Mouse (Mus musculus) midbrain, embryonic 12.5 days (tissue): ENCODE data around the gene Col16a1. TPM values are rescaled to one million over a fixed set of nuclear protein-coding genes. Genes with fewer than 3 reads are reported as not detected.
A peak's percentile ranks its signal among the peaks of the same experiment; 100 is the strongest.

Experiments
- ATAC-seq: fragments of 200-750 bp; cut with Nextera tagmentation; 2 replicates; pipeline ENCODE4 v1.8.0; 2017; ENCODE audit warnings: low read depth, moderate TSS enrichment, moderate library complexity; ENCODE audit not compliant: low FRiP score
- H3K27ac ChIP-seq: fragments of 300-500 bp; sonication (generic); replicated peaks from 2 replicates; pipeline ENCODE4 v1.5.1; 2016; ENCODE audit warnings: mild to moderate bottlenecking
- H3K27me3 ChIP-seq: fragments of 300-500 bp; sonication (generic); 2 replicates; pipeline ENCODE4 v1.6.1; 2016; ENCODE audit warnings: mild to moderate bottlenecking
- H3K36me3 ChIP-seq: fragments of 300-500 bp; sonication (generic); 2 replicates; pipeline ENCODE4 v1.6.1; 2016
- H3K4me1 ChIP-seq: fragments of 300-500 bp; sonication (generic); 2 replicates; pipeline ENCODE4 v1.6.1; 2016
- H3K4me2 ChIP-seq: fragments of 300-500 bp; sonication (generic); replicated peaks from 2 replicates; pipeline ENCODE4 v1.6.1; 2016; ENCODE audit warnings: mild to moderate bottlenecking, moderate library complexity
- H3K4me3 ChIP-seq: fragments of 300-500 bp; sonication (generic); 2 replicates; pipeline ENCODE4 v1.5.1; 2016; ENCODE audit warnings: mild to moderate bottlenecking
- H3K9ac ChIP-seq: fragments of 300-500 bp; sonication (generic); replicated peaks from 2 replicates; pipeline ENCODE4 v1.6.1; 2016; ENCODE audit warnings: mild to moderate bottlenecking, moderate library complexity
- H3K9me3 ChIP-seq: fragments of 300-500 bp; sonication (generic); 2 replicates; pipeline ENCODE4 v1.6.1; 2016; ENCODE audit warnings: mild to moderate bottlenecking
- WGBS: fragments of 180-500 bp; shearing (Covaris S2); methylation state at CpG from one replicate; pipeline ENCODE4 v1.1.7; 2016; 5-methylcytosine and 5-hydroxymethylcytosine counted together
- polyA plus RNA-seq: library from polyadenylated mRNA; unstranded; fragments of >200 nt; fragmentation: Nextera tagmentation; extraction: Ambion mirVana; gene quantifications from 2 replicates; pipeline ENCODE4 v1.2.1, GENCODE M21; 2016

The Col16a1 gene
- polyA plus RNA-seq, 1 experiment from 2014 or later: 28.9 TPM

GRCm38 (mm10) chr4:130121560-130121959 lies 73.9 kb downstream of the Col16a1 start:
- H3K4me2 ChIP-seq: no peak overlapping the region
- no peak overlapping the region for H3K27ac ChIP-seq
- no peak for ATAC-seq
- H3K27me3 ChIP-seq: no peaks in the 10 kb centered on the region
- no peaks in the 10 kb centered on the region for H3K4me1 ChIP-seq
- H3K4me3 ChIP-seq: no peak overlapping the region
- peaks cover 53% of the 10 kb centered on the region for H3K36me3 ChIP-seq
- 72% methylated on average over 8 of the region's 8 CpGs for WGBS
- H3K9me3 ChIP-seq: no peaks in the 10 kb centered on the region
- H3K9ac ChIP-seq: no peak overlapping the region

DNA sequence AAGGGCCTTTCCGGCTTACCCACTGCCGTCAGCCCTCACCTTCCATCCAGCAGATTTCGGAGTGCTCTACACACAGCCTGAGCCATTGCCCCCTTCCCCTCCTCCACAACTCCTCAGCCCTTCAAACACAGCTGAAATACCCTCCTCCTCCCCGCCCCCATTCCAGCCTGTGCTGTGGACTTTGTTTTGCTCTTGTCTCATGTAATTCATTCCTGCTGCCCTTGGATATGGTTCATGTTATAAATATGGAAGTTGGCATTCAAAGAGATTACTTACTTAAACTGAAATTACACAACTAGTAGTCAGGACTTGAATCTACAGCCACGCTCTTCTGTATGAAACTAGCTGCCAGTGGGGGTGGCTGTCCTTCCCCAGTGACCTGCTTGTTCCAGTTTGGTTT lies 75.4 kb downstream of the Col16a1 start:
- Histone ChIP-seq H3K27ac (no peak overlapping the region), H3K4me2 (no peak overlapping the region), H3K9ac (no peak overlapping the region), H3K9me3 (no peaks in the 10 kb centered on the region), H3K27me3 (no peaks in the 10 kb centered on the region), H3K4me1 (no peaks in the 10 kb centered on the region), H3K36me3 (peaks cover 67% of the 10 kb centered on the region), H3K4me3 (no peak overlapping the region)
- WGBS: 87% methylated on average over 5 of the region's 5 CpGs
- no peak for ATAC-seq

DNA sequence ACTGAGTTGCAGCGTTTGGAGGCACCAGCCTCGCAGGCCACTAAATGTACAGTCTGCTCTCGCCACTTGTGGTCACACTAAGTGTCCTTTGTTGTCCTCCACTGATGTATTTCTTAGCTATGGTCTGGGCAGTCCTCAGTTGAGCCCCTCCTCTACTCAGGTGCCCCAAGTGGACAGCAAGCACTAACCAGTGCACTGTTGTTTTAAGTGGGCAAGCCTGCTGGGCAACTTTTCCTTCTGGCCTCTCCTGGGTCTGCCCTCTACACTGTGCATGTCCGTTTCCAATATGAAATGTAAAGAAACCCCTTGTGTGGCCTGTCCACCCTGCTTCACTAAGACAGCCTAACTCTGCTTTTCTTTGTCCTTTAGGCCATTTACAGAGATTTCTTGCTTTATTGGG lies 76.5 kb downstream of the Col16a1 start:
- ATAC-seq: no peak
- H3K4me1 ChIP-seq: no peaks in the 10 kb centered on the region
- no peak overlapping the region for H3K4me3 ChIP-seq
- no peak overlapping the region for H3K27ac ChIP-seq
- no peaks in the 10 kb centered on the region for H3K9me3 ChIP-seq
- H3K4me2 ChIP-seq: no peak overlapping the region
- H3K9ac ChIP-seq: no peak overlapping the region
- 88% methylated on average over 4 of the region's 4 CpGs for WGBS
- peaks cover 69% of the 10 kb centered on the region for H3K36me3 ChIP-seq
- H3K27me3 ChIP-seq: no peaks in the 10 kb centered on the region

DNA sequence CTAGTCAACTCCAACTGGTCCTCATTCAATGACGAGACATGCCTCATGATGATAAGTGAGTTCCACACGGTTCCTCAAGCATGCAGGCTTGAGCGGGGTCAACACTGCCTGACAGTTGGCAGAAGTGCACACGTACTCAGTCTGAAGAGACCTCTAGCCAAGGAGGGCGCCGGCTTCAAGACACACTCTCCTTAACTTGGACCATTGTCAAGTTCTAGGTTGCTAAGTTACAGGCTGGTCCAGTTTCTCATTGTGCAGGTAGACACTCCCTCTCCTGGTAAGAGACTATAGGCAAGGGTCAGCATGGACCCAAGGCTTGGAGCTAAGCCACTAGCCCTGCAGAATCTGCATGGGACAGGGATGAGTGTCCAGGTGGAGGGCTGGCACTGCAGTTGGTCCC lies 77.5 kb downstream of the Col16a1 start:
- Histone ChIP-seq H3K9ac (no peak overlapping the region), H3K4me1 (no peaks in the 10 kb centered on the region), H3K4me2 (no peak overlapping the region), H3K27ac (no peak overlapping the region), H3K36me3 (peaks cover 69% of the 10 kb centered on the region), H3K4me3 (no peak overlapping the region), H3K9me3 (no peaks in the 10 kb centered on the region), H3K27me3 (no peaks in the 10 kb centered on the region)
- WGBS: 91% methylated on average over 6 of the region's 6 CpGs
- no peak for ATAC-seq

GRCm38 (mm10) chr4:130125935-130126334 lies 78.3 kb downstream of the Col16a1 start:
- Histone ChIP-seq H3K27me3 (peaks cover 3% of the 10 kb centered on the region; the same call in 1 of the 2 replicates), H3K36me3 (peaks cover 69% of the 10 kb centered on the region), H3K4me1 (no peaks in the 10 kb centered on the region), H3K9me3 (no peaks in the 10 kb centered on the region), H3K27ac (no peak overlapping the region), H3K9ac (no peak overlapping the region), H3K4me2 (no peak overlapping the region), H3K4me3 (no peak overlapping the region)
- WGBS: 75% methylated on average over 5 of the region's 5 CpGs
- ATAC-seq: no peak

- Histone ChIP-seq H3K27ac (no peak overlapping the region), H3K4me2 (no peak overlapping the region), H3K4me3 (no peak overlapping the region), H3K36me3 (peaks cover 43% of the 10 kb centered on the region), H3K27me3 (peaks cover 3% of the 10 kb centered on the region; the same call in 1 of the 2 replicates), H3K4me1 (no peaks in the 10 kb centered on the region), H3K9ac (no peak overlapping the region), H3K9me3 (no peaks in the 10 kb centered on the region)
- ATAC-seq: no peak
- 91% methylated on average over 5 of the region's 5 CpGs for WGBS
These were observed 81.3 kb downstream of the Col16a1 start for GRCm38 (mm10) chr4:130128907-130129306.

GRCm38 (mm10) chr4:130130082-130130481 lies 82.4 kb downstream of the Col16a1 start:
- no peak for ATAC-seq
- peaks cover 3% of the 10 kb centered on the region; the same call in 1 of the 2 replicates for H3K27me3 ChIP-seq
- WGBS: 79% methylated on average over 10 of the region's 10 CpGs

GRCm38 (mm10) chr4:130130641-130131350 lies 83.2 kb downstream of the Col16a1 start:
- no peak overlapping the region for H3K4me2 ChIP-seq
- no peak for ATAC-seq
- WGBS: 49% methylated on average over 13 of the region's 13 CpGs
- peaks cover 24% of the 10 kb centered on the region for H3K36me3 ChIP-seq
- H3K4me3 ChIP-seq: no peak overlapping the region
- no peak overlapping the region for H3K9ac ChIP-seq
- H3K4me1 ChIP-seq: no peaks in the 10 kb centered on the region
- no peak overlapping the region for H3K27ac ChIP-seq
- no peaks in the 10 kb centered on the region for H3K9me3 ChIP-seq
- peaks cover 7% of the 10 kb centered on the region; the same call in 1 of the 2 replicates for H3K27me3 ChIP-seq

More at GRCm38 (mm10) chr4:130130082-130130481, 82.4 kb downstream of the Col16a1 start:
- H3K4me3 ChIP-seq: no peak overlapping the region
- no peak overlapping the region for H3K9ac ChIP-seq
- H3K36me3 ChIP-seq: peaks cover 31% of the 10 kb centered on the region
- no peak overlapping the region for H3K4me2 ChIP-seq
- H3K27ac ChIP-seq: no peak overlapping the region
- H3K9me3 ChIP-seq: no peaks in the 10 kb centered on the region
- H3K4me1 ChIP-seq: no peaks in the 10 kb centered on the region

DNA sequence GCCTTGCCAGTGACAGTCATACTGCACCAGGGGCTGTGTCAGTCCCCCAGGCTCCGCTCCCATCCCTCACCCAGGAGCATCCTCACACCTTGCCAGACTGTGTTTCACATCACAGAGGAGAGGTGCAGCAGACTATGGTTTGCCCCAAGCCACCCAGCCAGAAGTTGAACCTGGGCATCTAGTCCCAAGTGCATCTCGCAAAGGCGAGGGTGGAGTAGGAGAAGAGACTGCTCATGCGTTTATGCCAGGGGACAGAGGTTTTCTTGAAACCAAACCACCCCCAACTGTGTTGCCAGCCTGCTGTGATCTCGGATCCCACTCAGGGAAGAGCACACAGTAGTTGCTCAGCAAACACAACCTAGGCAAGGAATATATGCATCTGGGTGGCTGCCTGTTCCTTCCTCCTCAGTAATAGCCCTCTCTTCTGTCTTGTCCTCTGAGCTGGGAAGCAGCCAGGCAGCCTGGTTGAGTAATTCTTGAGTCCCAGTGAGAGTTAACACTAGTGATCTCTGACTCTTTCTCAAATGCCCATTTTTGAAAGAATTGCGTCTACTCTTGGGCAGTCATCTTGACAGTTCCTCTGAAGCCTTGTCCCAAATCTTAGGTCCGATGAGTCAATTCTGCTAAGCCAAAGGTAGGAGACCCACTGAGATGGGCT lies 83.9 kb downstream of the Col16a1 start:
- no peaks in the 10 kb centered on the region for H3K9me3 ChIP-seq
- no peak overlapping the region for H3K27ac ChIP-seq
- H3K4me2 ChIP-seq: no peak overlapping the region
- peaks cover 13% of the 10 kb centered on the region for H3K27me3 ChIP-seq
- WGBS: 82% methylated on average over 7 of the region's 7 CpGs
- H3K4me1 ChIP-seq: no peaks in the 10 kb centered on the region
- H3K4me3 ChIP-seq: no peak overlapping the region
- no peak overlapping the region for H3K9ac ChIP-seq
- H3K36me3 ChIP-seq: peaks cover 16% of the 10 kb centered on the region
- ATAC-seq: no peak

DNA sequence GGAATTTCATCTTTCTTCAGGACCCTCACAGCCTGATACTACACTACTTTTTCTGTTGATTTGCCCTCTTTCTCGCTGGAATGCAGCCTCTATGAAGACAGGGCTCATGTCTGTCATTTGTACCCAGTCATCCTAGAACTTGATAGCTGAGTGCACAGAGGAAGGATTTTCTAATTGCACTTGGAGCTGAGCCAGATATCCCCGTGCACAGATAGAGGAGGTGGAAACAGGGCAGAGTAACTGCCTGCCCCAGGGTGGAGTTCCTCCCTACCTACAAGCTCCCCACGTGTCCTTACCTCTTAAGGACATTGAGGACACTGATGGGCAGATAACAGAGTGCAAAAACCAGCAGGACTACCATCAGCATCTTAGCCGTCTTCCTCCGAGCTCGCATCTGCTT lies 85.8 kb downstream of the Col16a1 start:
- Histone ChIP-seq H3K27me3 (peaks cover 31% of the 10 kb centered on the region), H3K36me3 (no peaks in the 10 kb centered on the region), H3K4me2 (no peak overlapping the region), H3K4me3 (no peak overlapping the region), H3K4me1 (peaks cover 3% of the 10 kb centered on the region), H3K27ac (no peak overlapping the region), H3K9me3 (no peaks in the 10 kb centered on the region), H3K9ac (no peak overlapping the region)
- no peak for ATAC-seq
- WGBS: 69% methylated on average over 6 of the region's 6 CpGs

- Histone ChIP-seq H3K4me2 (peak overlapping the region; percentile 90), H3K4me1 (peaks cover 24% of the 10 kb centered on the region), H3K27ac (no peak overlapping the region), H3K27me3 (peaks cover 72% of the 10 kb centered on the region), H3K36me3 (no peaks in the 10 kb centered on the region), H3K9ac (peak overlapping the region; percentile 46), H3K4me3 (peak overlapping the region; percentile 45), H3K9me3 (no peaks in the 10 kb centered on the region)
- under 1% methylated on average over 49 of the region's 57 CpGs for WGBS
- peak; percentile 83 for ATAC-seq
These were observed 91.0 kb downstream of the Col16a1 start for GRCm38 (mm10) chr4:130138441-130139213.

DNA sequence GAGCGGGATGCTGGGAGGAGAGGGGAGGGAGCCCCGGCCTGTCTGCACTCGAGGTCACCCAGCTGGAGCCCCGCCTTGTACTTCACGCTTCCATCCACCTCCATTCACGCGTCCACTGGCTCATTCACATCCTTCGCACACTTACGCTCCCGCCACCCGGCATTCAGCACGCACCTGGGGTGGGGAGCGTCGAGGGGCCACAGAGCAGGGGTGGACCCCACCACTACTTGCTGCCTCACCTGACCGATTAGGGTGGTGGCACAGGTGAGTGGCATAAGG lies 91.5 kb downstream of the Col16a1 start, which contains the start of gene Hcrtr1:
Gene Hcrtr1 (minus strand): TSS at position 146 of the 279 bp plus-strand sequence.
- H3K27me3 ChIP-seq: peaks cover 72% of the 10 kb centered on the region
- peaks cover 24% of the 10 kb centered on the region for H3K4me1 ChIP-seq
- no peaks in the 10 kb centered on the region for H3K9me3 ChIP-seq
- no peak for ATAC-seq
- peak within 1 kb of the TSS; percentile 46 for H3K9ac ChIP-seq
- H3K4me2 ChIP-seq: peak within 1 kb of the TSS; percentile 90
- no peaks in the 10 kb centered on the region for H3K36me3 ChIP-seq
- peak within 1 kb of the TSS; percentile 45 for H3K4me3 ChIP-seq
- H3K27ac ChIP-seq: no peak within 1 kb of the TSS
- 2% methylated on average over 12 of the region's 15 CpGs for WGBS
